Mouse (Mus musculus) CD4-positive helper T cell, adult 2 months (primary cell): Measurements from ENCODE around the gene Kdm5d.
A peak's percentile ranks its signal among the peaks of the same experiment; 100 is the strongest.

Experiments
- DNase-seq: peaks from one replicate; pipeline ENCODE4 v3.0.0-alpha.2; 2012; ENCODE audit warnings: low read depth, missing footprints, low spot score

The Kdm5d gene

GRCm38 (mm10) chrY:897393-898227, at the start of gene Kdm5d:
Kdm5d (plus strand) TSS chrY:897788.
- peak; percentile 85 for DNase-seq

GRCm38 (mm10) chrY:872404-872803, 25.2 kb upstream of the Kdm5d start:
- no peak for DNase-seq

- peak; percentile 1 for DNase-seq
These were observed 24.6 kb upstream of the Kdm5d start for GRCm38 (mm10) chrY:872855-873549.
